Mouse (Mus musculus): ENCODE data around the gene Pepd.
"Not testable (repeated sequence)": the region's sequence is repeated elsewhere in the genome, so short reads cannot be mapped to it uniquely, and the experiment has no call there.

Pepd gene

DNA sequence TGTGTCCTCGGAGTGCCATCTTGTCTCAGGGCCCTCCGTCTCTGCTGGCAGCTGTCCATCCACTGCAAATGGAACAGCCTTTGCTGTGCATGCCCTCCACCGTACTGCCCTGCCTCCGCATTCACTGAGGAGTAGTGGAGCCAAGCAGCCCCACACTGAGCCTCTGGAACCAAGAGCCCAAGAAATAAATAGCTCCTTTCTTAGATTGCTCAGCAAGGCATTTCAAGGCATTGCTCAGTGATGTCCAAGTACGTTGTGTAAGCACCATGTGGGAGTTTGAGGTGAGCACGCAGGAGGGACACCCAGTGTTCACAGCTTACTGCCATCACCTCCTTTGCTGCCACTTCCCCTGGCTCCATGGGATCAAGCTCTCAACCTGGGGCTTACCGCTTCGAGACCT is 20.5 kb downstream of the Pepd start:
- DNase-seq (ENCODE audit: low spot score in 2 of 2): no peak

- DNase-seq (ENCODE audit: low spot score in 2 of 2): no peak
Observed at GRCm38 (mm10) chr7:34933142-34933541, 21.0 kb downstream of the Pepd start.

GRCm38 (mm10) chr7:34936347-34936746 is 24.2 kb downstream of the Pepd start:
- DNase-seq (ENCODE audit: low spot score in 2 of 2): no peak

DNA sequence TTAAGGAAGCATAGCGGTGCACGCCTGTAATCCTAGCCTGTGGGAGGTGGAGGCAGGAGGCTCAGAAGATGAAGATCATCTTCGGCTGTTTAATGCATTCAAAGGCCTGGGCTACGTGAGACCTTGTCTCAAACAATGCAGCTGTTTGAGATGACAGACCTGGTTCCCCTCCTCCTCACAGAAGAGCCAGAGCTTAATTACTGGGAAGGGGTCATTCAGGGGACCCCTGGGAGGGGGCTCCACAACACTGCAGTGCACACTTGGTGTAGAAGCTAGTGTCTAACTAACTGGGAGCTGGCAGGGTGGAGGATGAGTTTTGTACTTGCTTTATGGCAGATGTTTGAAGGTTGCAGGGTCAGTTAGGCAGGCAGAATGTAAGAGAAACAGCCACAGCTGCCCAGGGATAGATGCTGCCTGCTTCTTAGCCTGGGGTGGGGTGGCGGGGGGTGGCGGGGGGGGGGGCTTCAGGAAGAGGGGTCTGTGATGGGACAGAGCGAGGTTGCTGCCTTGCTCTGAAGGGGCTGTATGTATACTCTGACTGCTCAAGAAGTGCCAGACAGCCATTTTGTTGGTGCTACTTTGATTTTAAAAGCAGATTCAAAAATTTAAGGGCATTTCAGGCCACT is 26.6 kb downstream of the Pepd start:
- no peak for DNase-seq (ENCODE audit: low spot score in 2 of 2)

DNA sequence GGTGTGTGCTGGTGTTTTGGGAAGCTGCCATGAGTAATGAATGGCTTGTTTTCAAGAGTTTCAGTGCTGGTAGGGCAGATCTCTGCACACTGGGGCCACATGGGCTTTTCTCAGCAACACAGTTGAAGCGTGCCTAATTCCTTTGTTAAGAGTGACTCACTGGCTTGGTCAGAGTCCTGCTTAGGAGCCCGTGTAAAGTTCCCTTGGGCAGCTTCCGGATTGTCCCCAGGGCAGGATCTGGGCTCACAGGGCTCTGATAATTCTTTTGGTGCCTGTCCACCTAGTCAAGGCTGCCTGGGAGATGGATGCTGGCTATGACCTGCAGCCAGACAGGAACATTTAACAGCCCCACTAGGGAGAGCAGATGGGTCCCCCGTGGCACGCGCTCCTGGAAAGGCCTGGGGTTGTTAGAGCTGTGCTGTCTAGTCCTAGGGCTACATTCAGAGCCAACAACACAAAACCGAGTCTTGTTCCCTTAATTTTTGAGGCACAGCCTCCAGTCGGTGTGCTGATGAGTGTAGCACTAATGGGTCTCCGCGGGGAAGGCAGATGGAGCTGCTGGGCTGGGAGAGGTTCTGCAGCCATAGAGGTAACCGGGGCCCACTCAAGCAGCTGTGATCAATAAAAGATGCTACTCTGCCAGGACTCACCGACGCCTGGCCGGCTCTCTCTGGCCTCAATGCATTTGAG is 27.2 kb downstream of the Pepd start:
- peak in 1 of 2 experiments; percentile 23 for DNase-seq (ENCODE audit: low spot score in 2 of 2)

- no peak for DNase-seq (ENCODE audit: low spot score in 2 of 2)
Observed at GRCm38 (mm10) chr7:34939952-34940312, 27.8 kb downstream of the Pepd start.

DNA sequence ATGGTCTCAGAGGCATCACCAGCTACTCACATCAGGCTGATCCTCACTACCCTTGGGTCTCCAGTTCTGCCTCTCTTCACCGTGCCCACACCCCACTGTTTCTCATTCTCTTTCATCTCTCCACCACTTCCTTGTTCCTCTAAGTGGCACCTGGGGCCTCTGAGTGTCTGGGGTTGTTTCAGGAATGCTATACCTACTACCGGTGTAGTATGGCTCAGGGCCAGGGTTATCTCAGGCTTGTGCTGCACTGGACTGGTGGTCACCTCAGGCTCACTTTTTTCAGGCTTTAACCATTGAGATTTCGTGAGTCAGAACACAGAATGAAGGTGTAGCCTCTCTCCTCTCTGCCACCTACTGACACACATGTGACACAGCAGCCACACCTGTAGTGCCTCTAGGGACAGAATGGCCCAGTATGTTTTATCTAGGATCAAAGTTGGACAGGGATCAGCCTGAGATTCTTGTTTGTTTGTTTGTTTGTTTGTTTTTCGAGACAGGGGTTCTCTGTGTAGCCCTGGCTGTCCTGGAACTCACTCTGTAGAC is 31.5 kb downstream of the Pepd start:
- DNase-seq (ENCODE audit: low spot score in 2 of 2): no peak

DNA sequence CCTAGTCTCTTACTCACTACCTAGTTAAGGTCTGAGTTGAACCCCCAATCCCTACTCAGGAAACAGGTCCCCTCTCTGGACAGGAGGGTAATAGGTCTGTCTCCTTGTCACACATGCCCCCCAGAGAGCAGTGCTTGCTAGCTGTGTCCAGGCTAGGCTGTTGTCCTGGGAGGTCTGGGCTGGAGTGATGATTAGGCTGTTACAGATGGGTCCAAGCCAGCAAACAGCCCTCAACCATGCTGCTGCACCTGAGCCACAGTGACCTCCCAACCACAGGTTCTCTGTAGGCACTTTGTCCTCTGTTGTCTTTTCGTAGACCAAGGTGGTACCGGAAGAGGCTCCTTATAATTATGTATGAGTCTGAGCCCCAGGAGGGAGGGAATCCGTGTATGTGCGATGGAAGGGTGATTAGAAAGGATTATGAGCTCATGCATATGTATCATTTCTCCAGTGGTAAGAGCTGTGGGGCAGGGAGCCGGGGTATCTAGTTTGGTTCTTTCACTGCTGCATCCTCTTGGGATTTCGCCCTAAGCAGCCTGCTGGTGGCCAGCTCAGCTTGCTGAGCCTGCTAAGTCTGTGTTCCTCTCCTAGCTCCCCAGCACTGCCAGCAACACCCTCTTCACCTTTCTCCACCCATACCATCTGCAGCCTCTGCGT is 34.2 kb downstream of the Pepd start:
- no peak for DNase-seq (ENCODE audit: low spot score in 2 of 2)

- no peak for DNase-seq (ENCODE audit: low spot score in 2 of 2)
Observed at GRCm38 (mm10) chr7:34954548-34954947, 42.4 kb downstream of the Pepd start.

DNA sequence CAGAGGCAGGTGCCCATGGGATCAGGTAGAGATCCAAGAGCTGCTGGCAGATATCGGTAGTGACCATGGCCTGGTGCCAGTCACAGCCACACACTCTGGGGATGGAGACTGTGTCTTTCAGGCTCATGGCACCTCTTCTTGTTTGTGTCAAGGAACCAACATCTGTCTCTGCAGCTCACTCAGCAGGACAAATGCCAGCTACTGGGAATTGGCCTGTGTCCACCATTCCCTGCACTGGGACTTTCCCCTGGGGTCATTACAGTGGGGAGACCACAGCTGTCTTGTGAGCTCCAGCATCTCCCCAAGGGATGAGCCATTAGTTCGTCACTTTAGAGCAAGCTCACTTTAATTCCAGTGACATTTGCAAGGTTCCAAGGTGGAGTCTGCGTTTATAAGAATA is 43.1 kb downstream of the Pepd start:
- no peak for DNase-seq (ENCODE audit: low spot score in 2 of 2)

GRCm38 (mm10) chr7:34957138-34957537 is 45.0 kb downstream of the Pepd start:
- DNase-seq (ENCODE audit: low spot score in 2 of 2): no peak

DNA sequence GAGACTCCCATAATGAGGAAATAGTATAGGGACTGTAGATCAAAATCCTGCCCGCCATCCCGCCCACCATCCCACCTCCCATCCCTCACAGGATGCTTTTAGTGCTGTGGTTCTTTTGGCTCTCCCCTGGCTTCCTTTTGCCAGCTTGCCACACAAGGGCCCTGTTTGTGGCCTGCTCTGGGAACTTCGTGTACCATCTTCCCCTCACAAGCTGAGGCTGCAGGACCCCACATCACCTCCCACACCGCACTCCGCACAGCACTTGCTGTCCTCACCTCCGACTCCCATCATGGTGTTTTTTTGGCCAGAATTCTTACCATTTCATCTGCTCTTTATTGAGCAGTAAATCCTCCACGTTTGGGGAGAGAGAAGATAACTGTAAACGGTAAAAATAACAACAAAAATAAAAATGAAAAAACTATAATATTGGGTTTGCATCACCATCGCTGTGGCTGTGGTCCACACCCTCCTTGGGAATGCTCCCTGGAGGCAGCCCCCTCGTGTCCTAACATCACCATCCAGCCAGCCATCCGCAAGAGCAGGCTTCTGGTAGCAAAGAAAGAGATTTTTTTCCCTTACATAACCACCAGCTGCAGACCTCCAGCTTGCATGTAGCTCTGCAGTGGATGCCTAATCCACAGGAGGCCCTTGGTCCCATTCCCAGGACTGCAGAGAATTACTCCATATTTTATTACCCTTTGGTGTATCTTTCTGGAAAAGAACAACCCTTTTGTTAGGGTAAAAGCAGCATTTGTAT is 51.9 kb downstream of the Pepd start:
- DNase-seq (ENCODE audit: low spot score in 2 of 2): no peak

- DNase-seq (ENCODE audit: low spot score in 2 of 2): no peak
Observed at GRCm38 (mm10) chr7:34967362-34967761, 55.2 kb downstream of the Pepd start.

DNA sequence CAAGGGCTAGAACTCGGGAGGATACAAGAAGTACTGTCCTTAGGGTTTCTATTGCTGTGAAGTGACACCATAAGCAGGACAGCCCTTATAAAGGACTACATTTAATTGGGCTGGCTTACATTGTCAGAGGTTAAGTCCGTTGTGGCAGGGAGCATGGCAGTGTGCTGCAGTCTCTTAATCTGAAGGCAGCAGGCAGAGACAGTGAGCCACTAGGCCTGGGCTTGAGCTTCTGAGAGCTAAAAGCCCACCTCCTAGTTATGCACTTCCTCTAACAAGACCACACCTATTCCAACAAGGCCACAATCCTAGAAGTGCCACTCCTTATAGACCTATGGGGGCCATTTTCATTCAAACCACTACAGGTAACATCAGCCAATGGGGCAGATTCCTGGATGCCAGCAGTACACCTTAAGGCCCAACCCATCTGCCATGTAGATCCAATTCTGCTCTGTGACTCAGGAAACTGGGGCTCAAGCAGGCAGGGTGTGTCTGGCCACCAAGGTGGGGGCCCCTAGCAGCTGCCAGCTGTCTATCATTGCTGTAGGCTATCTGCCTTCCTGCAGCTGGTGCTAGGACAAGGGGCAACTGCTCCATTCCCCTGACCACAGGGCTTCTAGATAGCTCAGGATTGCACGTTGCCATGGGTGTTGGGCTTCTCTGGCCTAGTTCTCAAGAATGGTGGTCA is 56.7 kb downstream of the Pepd start:
- DNase-seq (ENCODE audit: low spot score in 2 of 2): no peak

- no peak for DNase-seq (ENCODE audit: low spot score in 2 of 2)
Observed at GRCm38 (mm10) chr7:34971826-34972225, 59.6 kb downstream of the Pepd start.

- DNase-seq (ENCODE audit: low spot score in 2 of 2): no peak
Observed at GRCm38 (mm10) chr7:34972990-34973440, 60.8 kb downstream of the Pepd start.

- no peak for DNase-seq (ENCODE audit: low spot score in 2 of 2)
Observed at GRCm38 (mm10) chr7:34973877-34974276, 61.7 kb downstream of the Pepd start.

GRCm38 (mm10) chr7:34975913-34976312 is 63.7 kb downstream of the Pepd start:
- DNase-seq (ENCODE audit: low spot score in 2 of 2): no peak

- DNase-seq (ENCODE audit: low spot score in 2 of 2): no peak
Observed at GRCm38 (mm10) chr7:34977403-34977802, 65.2 kb downstream of the Pepd start.

DNA sequence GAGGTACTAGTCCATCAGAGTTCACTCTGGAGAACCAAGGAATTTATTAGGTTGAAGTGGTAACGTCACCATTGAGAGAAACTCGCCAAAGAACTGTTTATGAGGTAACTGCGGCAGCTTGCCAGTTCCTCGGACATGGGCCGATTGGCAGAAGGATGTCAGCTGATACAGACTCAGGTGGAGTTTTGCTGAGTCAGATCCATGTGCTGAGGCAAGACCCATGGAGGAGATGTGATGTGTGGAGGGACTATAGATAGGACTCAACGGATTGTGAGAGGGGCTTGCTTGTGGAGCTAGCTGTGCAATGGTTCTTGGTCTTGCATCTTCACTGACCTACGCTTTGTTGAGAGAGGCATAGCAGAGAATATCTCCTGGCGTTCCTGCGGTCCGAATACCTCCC is 69.6 kb downstream of the Pepd start:
- no peak for DNase-seq (ENCODE audit: low spot score in 2 of 2)

- DNase-seq (ENCODE audit: low spot score in 2 of 2): not testable (repeated sequence)
Observed at GRCm38 (mm10) chr7:34982372-34982771, 70.2 kb downstream of the Pepd start.
